Mouse (Mus musculus) erythroblast, embryonic 14.5 days (primary cell): ENCODE results near the gene Traip.

ENCODE experiments used
- GATA1 ChIP-seq: IDR thresholded peaks from 2 replicates; pipeline ENCODE4 v1.6.1; 2012; ENCODE audit warnings: low read length, inconsistent platforms, mixed read lengths
- TAL1 ChIP-seq: IDR thresholded peaks from 3 replicates; pipeline ENCODE4 v1.6.1; 2012; ENCODE audit warnings: low read length, inconsistent platforms, mixed read lengths

DNA sequence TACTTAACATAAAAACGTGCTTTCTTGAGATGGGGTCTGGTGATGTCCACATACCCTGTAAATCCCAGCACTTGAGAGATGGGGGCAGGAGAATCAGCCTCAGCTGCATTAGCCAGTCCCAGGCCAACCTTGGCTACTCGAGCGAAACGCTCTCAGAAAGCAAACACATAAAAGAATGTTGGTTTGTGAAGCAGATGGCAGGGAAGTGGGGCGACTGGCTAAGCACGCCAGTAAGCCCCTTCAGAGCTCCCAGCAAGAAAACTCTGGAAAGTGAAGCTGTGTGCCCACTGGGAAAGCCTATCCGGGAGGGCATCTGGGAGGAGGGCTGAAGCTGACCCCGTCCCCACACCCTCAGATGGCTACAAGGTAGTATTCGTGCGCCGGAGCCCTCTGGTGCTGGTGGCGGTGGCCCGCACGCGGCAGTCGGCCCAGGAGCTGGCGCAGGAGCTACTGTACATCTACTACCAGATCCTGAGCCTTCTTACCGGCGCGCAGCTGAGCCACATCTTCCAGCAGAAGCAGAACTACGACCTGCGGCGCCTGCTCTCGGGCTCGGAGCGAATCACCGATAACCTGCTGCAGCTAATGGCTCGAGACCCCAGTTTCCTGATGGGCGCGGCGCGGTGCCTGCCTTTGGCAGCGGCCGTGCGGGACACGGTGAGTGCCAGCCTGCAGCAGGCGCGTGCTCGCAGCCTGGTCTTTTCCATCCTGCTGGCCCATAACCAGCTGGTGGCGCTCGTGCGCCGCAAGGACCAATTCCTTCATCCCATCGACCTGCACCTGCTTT is 48.9 kb upstream of the Traip start:
- no peak for TF ChIP-seq GATA1
- no peak for TF ChIP-seq TAL1
